Mouse (Mus musculus) forebrain, embryonic 12.5 days (tissue): ENCODE measurements around the gene Gm11037. TPM values are rescaled to one million over a fixed set of nuclear protein-coding genes. Genes with fewer than 3 reads are reported as not detected.

ENCODE experiments used
- ATAC-seq: fragments of 200-750 bp; cut with Nextera tagmentation; 2 replicates; pipeline ENCODE4 v1.8.0; 2017; ENCODE audit warnings: moderate TSS enrichment; ENCODE audit not compliant: low FRiP score
- H3K27ac ChIP-seq: fragments of 300-500 bp; sonication (generic); 2 replicates; pipeline ENCODE4 v1.5.1; 2016; ENCODE audit warnings: mild to moderate bottlenecking
- H3K27me3 ChIP-seq: fragments of 300-500 bp; sonication (generic); 2 replicates; pipeline ENCODE4 v1.6.1; 2016; ENCODE audit warnings: mild to moderate bottlenecking
- H3K36me3 ChIP-seq: fragments of 300-500 bp; sonication (generic); replicated peaks from 2 replicates; pipeline ENCODE4 v1.6.1; 2016; ENCODE audit warnings: mild to moderate bottlenecking
- H3K4me1 ChIP-seq: fragments of 300-500 bp; sonication (generic); 2 replicates; pipeline ENCODE4 v1.6.1; 2016
- H3K4me2 ChIP-seq: fragments of 300-500 bp; sonication (generic); 2 replicates; pipeline ENCODE4 v1.6.1; 2016; ENCODE audit warnings: mild to moderate bottlenecking, moderate library complexity
- H3K4me3 ChIP-seq: fragments of 300-500 bp; sonication (generic); replicated peaks from 2 replicates; pipeline ENCODE4 v1.5.1; 2016; ENCODE audit warnings: mild to moderate bottlenecking
- H3K9ac ChIP-seq: fragments of 300-500 bp; sonication (generic); 2 replicates; pipeline ENCODE4 v1.6.1; 2016; ENCODE audit warnings: mild to moderate bottlenecking
- H3K9me3 ChIP-seq: fragments of 300-500 bp; sonication (generic); 2 replicates; pipeline ENCODE4 v1.6.1; 2016
- WGBS: fragments of 180-500 bp; shearing (Covaris S2); methylation state at CpG from one replicate; pipeline ENCODE4 v1.1.7; 2016; 5-methylcytosine and 5-hydroxymethylcytosine counted together
- polyA plus RNA-seq: library from polyadenylated mRNA; unstranded; fragments of >200 nt; fragmentation: Nextera tagmentation; extraction: Ambion mirVana; gene quantifications from 2 replicates; pipeline ENCODE4 v1.2.1, GENCODE M21; 2016

Gene Gm11037
- polyA plus RNA-seq, 1 experiment from 2014 or later = not detected

- peaks cover 48% of the 10 kb centered on the region for H3K36me3 ChIP-seq
- H3K4me1 ChIP-seq = peaks cover 6% of the 10 kb centered on the region; the same call in 1 of the 2 replicates
- H3K9me3 ChIP-seq = no peaks in the 10 kb centered on the region
- no peaks in the 10 kb centered on the region for H3K27me3 ChIP-seq
- no peak overlapping the region for H3K27ac ChIP-seq
- H3K9ac ChIP-seq = no peak overlapping the region
- ATAC-seq = peak; percentile 18
- H3K4me3 ChIP-seq = no peak overlapping the region
- 0 out of 2 replicates have a peak overlapping the region, but pooled peaks have one; percentile 10 for H3K4me2 ChIP-seq
- WGBS = 68% methylated on average over 22 of the region's 22 CpGs
Measured at GRCm38 (mm10) chr2:131143007-131143780, 9.9 kb downstream of the Gm11037 start.

- Histone ChIP-seq H3K9ac (no peak overlapping the region), H3K27me3 (no peaks in the 10 kb centered on the region), H3K4me1 (peaks cover 6% of the 10 kb centered on the region; the same call in 1 of the 2 replicates), H3K9me3 (no peaks in the 10 kb centered on the region), H3K4me2 (no peak overlapping the region), H3K27ac (no peak overlapping the region), H3K4me3 (no peak overlapping the region), H3K36me3 (peaks cover 65% of the 10 kb centered on the region)
- 68% methylated on average over 13 of the region's 13 CpGs for WGBS
- no peak for ATAC-seq
Measured at GRCm38 (mm10) chr2:131145121-131145520, 11.8 kb downstream of the Gm11037 start.

- no peaks in the 10 kb centered on the region for H3K9me3 ChIP-seq
- ATAC-seq = no peak
- no peak overlapping the region for H3K4me3 ChIP-seq
- H3K9ac ChIP-seq = no peak overlapping the region
- no peak overlapping the region for H3K4me2 ChIP-seq
- H3K27me3 ChIP-seq = no peaks in the 10 kb centered on the region
- H3K27ac ChIP-seq = no peak overlapping the region
- WGBS = 89% methylated on average over 2 of the region's 2 CpGs
- H3K4me1 ChIP-seq = peaks cover 6% of the 10 kb centered on the region; the same call in 1 of the 2 replicates
- peaks cover 70% of the 10 kb centered on the region for H3K36me3 ChIP-seq
Measured at GRCm38 (mm10) chr2:131145536-131145935, 12.2 kb downstream of the Gm11037 start.

GRCm38 (mm10) chr2:131146193-131147042 is 13.1 kb downstream of the Gm11037 start:
- H3K36me3 ChIP-seq = peaks cover 78% of the 10 kb centered on the region
- H3K4me3 ChIP-seq = no peak overlapping the region
- no peaks in the 10 kb centered on the region for H3K27me3 ChIP-seq
- ATAC-seq = no peak
- H3K9me3 ChIP-seq = no peaks in the 10 kb centered on the region
- H3K27ac ChIP-seq = no peak overlapping the region
- H3K4me2 ChIP-seq = no peak overlapping the region
- 93% methylated on average over 21 of the region's 21 CpGs for WGBS
- peaks cover 6% of the 10 kb centered on the region; the same call in 1 of the 2 replicates for H3K4me1 ChIP-seq
- no peak overlapping the region for H3K9ac ChIP-seq

GRCm38 (mm10) chr2:131147043-131147365 is 13.7 kb downstream of the Gm11037 start:
- no peak overlapping the region for H3K9ac ChIP-seq
- 92% methylated on average over 8 of the region's 8 CpGs for WGBS
- H3K36me3 ChIP-seq = peaks cover 84% of the 10 kb centered on the region
- no peak overlapping the region for H3K27ac ChIP-seq
- H3K9me3 ChIP-seq = no peaks in the 10 kb centered on the region
- H3K27me3 ChIP-seq = no peaks in the 10 kb centered on the region
- peaks cover 6% of the 10 kb centered on the region; the same call in 1 of the 2 replicates for H3K4me1 ChIP-seq
- ATAC-seq = no peak
- no peak overlapping the region for H3K4me2 ChIP-seq
- no peak overlapping the region for H3K4me3 ChIP-seq

- H3K4me2 ChIP-seq = no peak overlapping the region
- peaks cover 93% of the 10 kb centered on the region for H3K36me3 ChIP-seq
- H3K27ac ChIP-seq = no peak overlapping the region
- 91% methylated on average over 8 of the region's 8 CpGs for WGBS
- no peaks in the 10 kb centered on the region for H3K4me1 ChIP-seq
- no peak for ATAC-seq
- no peaks in the 10 kb centered on the region for H3K27me3 ChIP-seq
- H3K9me3 ChIP-seq = no peaks in the 10 kb centered on the region
- no peak overlapping the region for H3K9ac ChIP-seq
- H3K4me3 ChIP-seq = no peak overlapping the region
Measured at GRCm38 (mm10) chr2:131148353-131149253, 15.3 kb downstream of the Gm11037 start.

- no peak for ATAC-seq
- Histone ChIP-seq H3K4me1 (no peaks in the 10 kb centered on the region), H3K27me3 (no peaks in the 10 kb centered on the region), H3K4me3 (no peak overlapping the region), H3K36me3 (peaks cover 91% of the 10 kb centered on the region), H3K4me2 (no peak overlapping the region), H3K9me3 (no peaks in the 10 kb centered on the region), H3K9ac (no peak overlapping the region), H3K27ac (no peak overlapping the region)
- WGBS = 92% methylated on average over 3 of the region's 3 CpGs
Measured at GRCm38 (mm10) chr2:131149254-131149578, 15.9 kb downstream of the Gm11037 start.

- H3K36me3 ChIP-seq = peaks cover 70% of the 10 kb centered on the region
- WGBS = 93% methylated on average over 7 of the region's 7 CpGs
- no peak for ATAC-seq
Measured at GRCm38 (mm10) chr2:131152166-131152730, 19.0 kb downstream of the Gm11037 start.

GRCm38 (mm10) chr2:131154036-131154435 is 20.7 kb downstream of the Gm11037 start:
- H3K27me3 ChIP-seq = no peaks in the 10 kb centered on the region
- no peak overlapping the region for H3K4me2 ChIP-seq
- H3K9me3 ChIP-seq = no peaks in the 10 kb centered on the region
- H3K4me3 ChIP-seq = no peak overlapping the region
- H3K9ac ChIP-seq = no peak overlapping the region
- peaks cover 28% of the 10 kb centered on the region for H3K4me1 ChIP-seq
- H3K36me3 ChIP-seq = peaks cover 52% of the 10 kb centered on the region
- H3K27ac ChIP-seq = no peak overlapping the region
- no peak for ATAC-seq
- 96% methylated on average over 4 of the region's 4 CpGs for WGBS

More at GRCm38 (mm10) chr2:131152166-131152730, 19.0 kb downstream of the Gm11037 start:
- H3K4me2 ChIP-seq = no peak overlapping the region
- H3K4me1 ChIP-seq = peaks cover 10% of the 10 kb centered on the region; the same call in 1 of the 2 replicates
- H3K27ac ChIP-seq = no peak overlapping the region
- no peak overlapping the region for H3K9ac ChIP-seq
- H3K9me3 ChIP-seq = no peaks in the 10 kb centered on the region
- no peaks in the 10 kb centered on the region for H3K27me3 ChIP-seq
- no peak overlapping the region for H3K4me3 ChIP-seq

GRCm38 (mm10) chr2:131156987-131157386 is 23.7 kb downstream of the Gm11037 start:
- no peak overlapping the region; the same call in 1 of the 2 replicates for H3K4me3 ChIP-seq
- 94% methylated on average over 7 of the region's 7 CpGs for WGBS

GRCm38 (mm10) chr2:131159491-131159910 is 26.2 kb downstream of the Gm11037 start:
- peaks cover 8% of the 10 kb centered on the region; the same call in 1 of the 2 replicates for H3K36me3 ChIP-seq
- H3K9me3 ChIP-seq = no peaks in the 10 kb centered on the region
- 0% methylated on average over 18 of the region's 18 CpGs for WGBS
- no peaks in the 10 kb centered on the region for H3K27me3 ChIP-seq
- H3K4me2 ChIP-seq = peak overlapping the region; percentile 79
- H3K27ac ChIP-seq = peak overlapping the region; percentile 76
- peak overlapping the region; percentile 85 for H3K9ac ChIP-seq
- peaks cover 39% of the 10 kb centered on the region for H3K4me1 ChIP-seq
- ATAC-seq = peak; percentile 73
- peak overlapping the region; percentile 65 for H3K4me3 ChIP-seq

More at GRCm38 (mm10) chr2:131156987-131157386, 23.7 kb downstream of the Gm11037 start:
- Histone ChIP-seq H3K9ac (no peak overlapping the region), H3K4me2 (no peak overlapping the region), H3K27ac (no peak overlapping the region), H3K36me3 (peaks cover 24% of the 10 kb centered on the region), H3K4me1 (peaks cover 39% of the 10 kb centered on the region), H3K9me3 (no peaks in the 10 kb centered on the region), H3K27me3 (no peaks in the 10 kb centered on the region)
- no peak for ATAC-seq
